Mouse (Mus musculus) hindbrain, embryonic 10.5 days (tissue): ENCODE measurements around the gene Numbl. TPM values are rescaled to one million over a fixed set of nuclear protein-coding genes. Genes with fewer than 3 reads are reported as not detected.
A peak's percentile ranks its signal among the peaks of the same experiment; 100 is the strongest.

Experiments
- DNase-seq: peaks from one replicate; pipeline ENCODE4 v3.0.0-alpha.2; 2017; ENCODE audit warnings: low spot score
- H3K27ac ChIP-seq: fragments of 300-500 bp; sonication (generic); 2 replicates; pipeline ENCODE4 v1.5.1; 2016; ENCODE audit warnings: mild to moderate bottlenecking, moderate library complexity
- H3K27me3 ChIP-seq: fragments of 300-500 bp; sonication (generic); 2 replicates; pipeline ENCODE4 v1.6.1; 2016; ENCODE audit warnings: mild to moderate bottlenecking; ENCODE audit not compliant: poor library complexity, insufficient read depth, severe bottlenecking
- H3K36me3 ChIP-seq: fragments of 300-500 bp; sonication (generic); 2 replicates; pipeline ENCODE4 v1.6.1; 2016; ENCODE audit warnings: mild to moderate bottlenecking, moderate library complexity
- H3K4me1 ChIP-seq: fragments of 300-500 bp; sonication (generic); replicated peaks from 2 replicates; pipeline ENCODE4 v1.6.1; 2016; ENCODE audit warnings: mild to moderate bottlenecking
- H3K4me3 ChIP-seq: fragments of 300-500 bp; sonication (generic); 2 replicates; pipeline ENCODE4 v1.5.1; 2016; ENCODE audit warnings: mild to moderate bottlenecking, moderate library complexity
- H3K9me3 ChIP-seq: fragments of 300-500 bp; sonication (generic); 2 replicates; pipeline ENCODE4 v1.6.1; 2016; ENCODE audit warnings: mild to moderate bottlenecking, moderate library complexity
- WGBS: fragments of 180-500 bp; shearing (Covaris S2); methylation state at CpG from one replicate; pipeline ENCODE4 v1.1.7; 2016; 5-methylcytosine and 5-hydroxymethylcytosine counted together
- polyA plus RNA-seq: library from polyadenylated mRNA; unstranded; fragments of >200 nt; fragmentation: Nextera tagmentation; extraction: Ambion mirVana; gene quantifications from 2 replicates; pipeline ENCODE4 v1.2.1, GENCODE M21; 2016

Numbl gene
- polyA plus RNA-seq, 1 experiment from 2014 or later = 53.1 TPM

- DNase-seq = no peak
- peaks cover 61% of the 10 kb centered on the region for H3K4me1 ChIP-seq
- H3K27me3 ChIP-seq = peaks cover 100% of the 10 kb centered on the region
- H3K27ac ChIP-seq = no peak overlapping the region
- H3K36me3 ChIP-seq = no peaks in the 10 kb centered on the region
- H3K4me3 ChIP-seq = peak overlapping the region; percentile 55; the same call in 1 of the 2 replicates
- WGBS = 5% methylated on average over 8 of the region's 8 CpGs
- H3K9me3 ChIP-seq = no peaks in the 10 kb centered on the region
These were observed 73.3 kb downstream of the Numbl start for GRCm38 (mm10) chr7:27331541-27331851.

Other genes starting within 250 kb of the Numbl start
- not detected in 2 replicates for gene Cyp2a12, start 229.4 kb upstream of the Numbl start, polyA plus RNA-seq
- not detected in 2 replicates for gene Cyp2f2, start 138.5 kb upstream of the Numbl start, polyA plus RNA-seq
- gene Cyp2t4, start 104.7 kb upstream of the Numbl start, polyA plus RNA-seq = 0.10 TPM in 1 of 2 replicates, not detected in the other
- 81.2 and 97.4 TPM in 2 replicates for gene Egln2, start 91.6 kb upstream of the Numbl start, polyA plus RNA-seq
- 66.0 and 92.2 TPM in 2 replicates for gene Rab4b, start 79.5 kb upstream of the Numbl start, polyA plus RNA-seq
- 0.20 TPM in 1 of 2 replicates, not detected in the other for gene Gm21983, start 77.3 kb upstream of the Numbl start, polyA plus RNA-seq
- 1.2 and 2.2 TPM in 2 replicates for gene Mia, start 77.3 kb upstream of the Numbl start, polyA plus RNA-seq
- gene BC024978, start 62.7 kb upstream of the Numbl start, polyA plus RNA-seq = 3.6 and 4.3 TPM in 2 replicates
- 393 and 408 TPM in 2 replicates for gene Snrpa, start 62.2 kb upstream of the Numbl start, polyA plus RNA-seq
- gene Itpkc, start 29.8 kb upstream of the Numbl start, polyA plus RNA-seq = 5.6 and 6.8 TPM in 2 replicates
- 22.4 and 27.2 TPM in 2 replicates for gene Coq8b, start 25.4 kb upstream of the Numbl start, polyA plus RNA-seq
- gene Ltbp4, start 79.3 kb downstream of the Numbl start, polyA plus RNA-seq = 5.8 and 7.5 TPM in 2 replicates
- gene Shkbp1, start 97.6 kb downstream of the Numbl start, polyA plus RNA-seq = 76.3 and 87.4 TPM in 2 replicates
- 0.50 TPM in 1 of 2 replicates, not detected in the other for gene Gm20479, start 99.0 kb downstream of the Numbl start, polyA plus RNA-seq
- gene Sptbn4, start 189.3 kb downstream of the Numbl start, polyA plus RNA-seq = 0.33 and 0.34 TPM in 2 replicates
- gene Blvrb, start 189.5 kb downstream of the Numbl start, polyA plus RNA-seq = 40.6 and 41.8 TPM in 2 replicates
- 23.0 and 24.2 TPM in 2 replicates for gene Sertad3, start 215.3 kb downstream of the Numbl start, polyA plus RNA-seq
- gene Sertad1, start 228.5 kb downstream of the Numbl start, polyA plus RNA-seq = 21.5 and 23.6 TPM in 2 replicates
- gene Prx, start 240.9 kb downstream of the Numbl start, polyA plus RNA-seq = 2.5 and 3.4 TPM in 2 replicates